Mouse (Mus musculus): Measurements from ENCODE around the gene Gm21970. TPM values are rescaled to one million over a fixed set of nuclear protein-coding genes. Genes with fewer than 3 reads are reported as not detected.

Gm21970 gene
- polyA plus RNA-seq, 1 experiment from 2014 or later: not detected

GRCm38 (mm10) chr16:91394826-91395410, 3.4 kb downstream of the Gm21970 start:
- Histone ChIP-seq H3K36me3 (replicated peaks) (peaks cover 15% of the 10 kb centered on the region; the same call in 1 of the 2 replicates), H3K9ac (no peak overlapping the region), H3K4me3 (no peak overlapping the region), H3K4me2 (no peak overlapping the region), H3K27ac (no peak overlapping the region), H3K4me1 (no peaks in the 10 kb centered on the region), H3K27me3 (replicated peaks) (no peaks in the 10 kb centered on the region), H3K9me3 (no peaks in the 10 kb centered on the region)
- no peak for ATAC-seq (replicated peaks)
- 70% methylated on average over 4 of the region's 4 CpGs for WGBS

- no peak overlapping the region for H3K27ac ChIP-seq
- WGBS: 48% methylated on average over 8 of the region's 8 CpGs
- no peak overlapping the region for H3K4me3 ChIP-seq
- H3K27me3 ChIP-seq (replicated peaks): no peaks in the 10 kb centered on the region
- peaks cover 15% of the 10 kb centered on the region; the same call in 1 of the 2 replicates for H3K36me3 ChIP-seq (replicated peaks)
- no peaks in the 10 kb centered on the region for H3K4me1 ChIP-seq
- no peak for ATAC-seq (replicated peaks)
- no peaks in the 10 kb centered on the region for H3K9me3 ChIP-seq
- H3K9ac ChIP-seq: no peak overlapping the region
- H3K4me2 ChIP-seq: no peak overlapping the region
Observed at GRCm38 (mm10) chr16:91395633-91396392, 4.3 kb downstream of the Gm21970 start.

- no peak overlapping the region for H3K4me3 ChIP-seq
- no peaks in the 10 kb centered on the region for H3K27me3 ChIP-seq (replicated peaks)
- no peak overlapping the region for H3K4me2 ChIP-seq
- H3K27ac ChIP-seq: no peak overlapping the region
- H3K4me1 ChIP-seq: no peaks in the 10 kb centered on the region
- peaks cover 12% of the 10 kb centered on the region; the same call in 1 of the 2 replicates for H3K36me3 ChIP-seq (replicated peaks)
- ATAC-seq (replicated peaks): no peak
- 67% methylated on average over 10 of the region's 10 CpGs for WGBS
- H3K9ac ChIP-seq: no peak overlapping the region
- no peaks in the 10 kb centered on the region for H3K9me3 ChIP-seq
Observed at GRCm38 (mm10) chr16:91396844-91397537, 5.5 kb downstream of the Gm21970 start.

GRCm38 (mm10) chr16:91398030-91398429, 6.5 kb downstream of the Gm21970 start:
- Histone ChIP-seq H3K4me2 (no peak overlapping the region), H3K36me3 (replicated peaks) (peaks cover 6% of the 10 kb centered on the region; the same call in 1 of the 2 replicates), H3K9ac (no peak overlapping the region), H3K27ac (no peak overlapping the region), H3K9me3 (no peaks in the 10 kb centered on the region), H3K4me1 (no peaks in the 10 kb centered on the region), H3K27me3 (replicated peaks) (no peaks in the 10 kb centered on the region), H3K4me3 (no peak overlapping the region)
- no peak for ATAC-seq (replicated peaks)
- whole genome bisulfite sequencing: 90% methylated on average over 12 of the region's 12 CpGs

- peaks cover 6% of the 10 kb centered on the region; the same call in 1 of the 2 replicates for H3K36me3 ChIP-seq (replicated peaks)
- no peak for ATAC-seq (replicated peaks)
- no peak overlapping the region for H3K9ac ChIP-seq
- 87% methylated on average over 7 of the region's 7 CpGs for WGBS
- H3K4me1 ChIP-seq: no peaks in the 10 kb centered on the region
- no peaks in the 10 kb centered on the region for H3K27me3 ChIP-seq (replicated peaks)
- H3K4me2 ChIP-seq: no peak overlapping the region
- H3K27ac ChIP-seq: no peak overlapping the region
- H3K9me3 ChIP-seq: no peaks in the 10 kb centered on the region
- H3K4me3 ChIP-seq: no peak overlapping the region
Observed at GRCm38 (mm10) chr16:91398944-91399343, 7.4 kb downstream of the Gm21970 start.

GRCm38 (mm10) chr16:91401569-91402165, 10.1 kb downstream of the Gm21970 start:
- peaks cover 10% of the 10 kb centered on the region for H3K4me1 ChIP-seq
- no peak overlapping the region for H3K4me2 ChIP-seq
- ATAC-seq (replicated peaks): no peak
- H3K27ac ChIP-seq: no peak overlapping the region
- no peaks in the 10 kb centered on the region for H3K9me3 ChIP-seq
- H3K9ac ChIP-seq: no peak overlapping the region
- peaks cover 5% of the 10 kb centered on the region; the same call in 1 of the 2 replicates for H3K36me3 ChIP-seq (replicated peaks)
- no peaks in the 10 kb centered on the region for H3K27me3 ChIP-seq (replicated peaks)
- 80% methylated on average over 6 of the region's 6 CpGs for WGBS
- no peak overlapping the region for H3K4me3 ChIP-seq

GRCm38 (mm10) chr16:91403784-91404183, 12.3 kb downstream of the Gm21970 start:
- Histone ChIP-seq H3K4me2 (no peak overlapping the region), H3K27ac (no peak overlapping the region), H3K36me3 (replicated peaks) (peaks cover 5% of the 10 kb centered on the region; the same call in 1 of the 2 replicates), H3K27me3 (replicated peaks) (no peaks in the 10 kb centered on the region), H3K4me3 (no peak overlapping the region), H3K9me3 (no peaks in the 10 kb centered on the region), H3K9ac (no peak overlapping the region), H3K4me1 (peaks cover 13% of the 10 kb centered on the region)
- 83% methylated on average over 9 of the region's 9 CpGs for WGBS
- ATAC-seq (replicated peaks): no peak

- H3K4me2 ChIP-seq: no peak overlapping the region
- peaks cover 13% of the 10 kb centered on the region for H3K4me1 ChIP-seq
- H3K9me3 ChIP-seq: no peaks in the 10 kb centered on the region
- H3K27ac ChIP-seq: no peak overlapping the region
- no peak for ATAC-seq (replicated peaks)
- no peaks in the 10 kb centered on the region for H3K27me3 ChIP-seq (replicated peaks)
- 93% methylated on average over 8 of the region's 8 CpGs for WGBS
- H3K4me3 ChIP-seq: no peak overlapping the region
- H3K9ac ChIP-seq: no peak overlapping the region
- peaks cover 5% of the 10 kb centered on the region; the same call in 1 of the 2 replicates for H3K36me3 ChIP-seq (replicated peaks)
Observed at GRCm38 (mm10) chr16:91404187-91404586, 12.7 kb downstream of the Gm21970 start.

- 70% methylated on average over 10 of the region's 10 CpGs for WGBS
- peaks cover 13% of the 10 kb centered on the region for H3K4me1 ChIP-seq
- peaks cover 5% of the 10 kb centered on the region; the same call in 1 of the 2 replicates for H3K36me3 ChIP-seq (replicated peaks)
- no peak for ATAC-seq (replicated peaks)
- H3K27me3 ChIP-seq (replicated peaks): no peaks in the 10 kb centered on the region
- no peak overlapping the region for H3K4me3 ChIP-seq
- no peak overlapping the region for H3K4me2 ChIP-seq
- no peak overlapping the region for H3K27ac ChIP-seq
- H3K9ac ChIP-seq: no peak overlapping the region
- no peaks in the 10 kb centered on the region for H3K9me3 ChIP-seq
Observed at GRCm38 (mm10) chr16:91404828-91405577, 13.5 kb downstream of the Gm21970 start.

- Histone ChIP-seq H3K4me2 (peak within 1 kb of the TSS; percentile 93), H3K27me3 (replicated peaks) (no peaks in the 10 kb centered on the region), H3K36me3 (replicated peaks) (peaks cover 5% of the 10 kb centered on the region; the same call in 1 of the 2 replicates), H3K9ac (peak within 1 kb of the TSS; percentile 62), H3K9me3 (no peaks in the 10 kb centered on the region), H3K4me1 (peaks cover 13% of the 10 kb centered on the region), H3K27ac (peak within 1 kb of the TSS; percentile 39; the same call in 1 of the 2 replicates), H3K4me3 (peak within 1 kb of the TSS; percentile 49)
- WGBS: 5% methylated on average over 51 of the region's 51 CpGs
- peak; percentile 75 for ATAC-seq (replicated peaks)
Observed at GRCm38 (mm10) chr16:91405640-91406584, 14.4 kb downstream of the Gm21970 start, which contains the start of gene Il10rb. Gene Il10rb (plus strand): TSS chr16:91406164.
